Mouse (Mus musculus): Measurements from ENCODE around the gene Sox6. TPM values are rescaled to one million over a fixed set of nuclear protein-coding genes. Genes with fewer than 3 reads are reported as not detected.

Gene Sox6
- total RNA-seq, 1 experiment, result 1.2 TPM

GRCm38 (mm10) chr7:115751083-115751482 lies 287.5 kb downstream of the Sox6 start:
- DNase-seq (ENCODE audit: low read depth, low spot score), result no peak
- Histone ChIP-seq H3K4me1 (ENCODE audit: control insufficient read depth in 2 of 2, insufficient read depth in 2 of 2, low read length in 2 of 2, poor library complexity in 1 of 2) (no peaks in the 10 kb centered on the region), H3K9ac (ENCODE audit: insufficient read depth, low read depth, low read length, poor library complexity, severe bottlenecking) (no peak overlapping the region), H3K4me3 (ENCODE audit: insufficient read depth in 1 of 2, low read depth in 1 of 2, low read length in 2 of 2, poor library complexity in 1 of 2, severe bottlenecking in 1 of 2) (no peak overlapping the region), H3K27ac (ENCODE audit: insufficient read depth, low read depth, low read length, poor library complexity, severe bottlenecking) (no peak overlapping the region), H3K36me3 (ENCODE audit: control insufficient read depth, insufficient read depth, low read length, poor library complexity, severe bottlenecking) (no peaks in the 10 kb centered on the region), H3K9me3 (ENCODE audit: control insufficient read depth, insufficient read depth, low read depth, low read length) (no peaks in the 10 kb centered on the region)
- TF ChIP-seq ZNF384 (IDR thresholded peaks at IDR 0.05; ENCODE audit: low read depth, low read length) (no peak), CHD2 (IDR thresholded peaks at IDR 0.05; ENCODE audit: low read depth, low read length) (no peak), ZC3H11A (IDR thresholded peaks at IDR 0.05; ENCODE audit: borderline replicate concordance, low read depth, low read length) (no peak), HCFC1 (IDR thresholded peaks at IDR 0.05; ENCODE audit: borderline replicate concordance, insufficient read depth, low read length) (no peak), MAFK (IDR thresholded peaks at IDR 0.05; ENCODE audit: insufficient read depth, low read depth, low read length) (no peak)
- in situ Hi-C loops (cut with MboI; ENCODE audit: low sequenced_read_pairs in 2 of 2, unreplicated experiment in 2 of 2), result no loop called here

DNA sequence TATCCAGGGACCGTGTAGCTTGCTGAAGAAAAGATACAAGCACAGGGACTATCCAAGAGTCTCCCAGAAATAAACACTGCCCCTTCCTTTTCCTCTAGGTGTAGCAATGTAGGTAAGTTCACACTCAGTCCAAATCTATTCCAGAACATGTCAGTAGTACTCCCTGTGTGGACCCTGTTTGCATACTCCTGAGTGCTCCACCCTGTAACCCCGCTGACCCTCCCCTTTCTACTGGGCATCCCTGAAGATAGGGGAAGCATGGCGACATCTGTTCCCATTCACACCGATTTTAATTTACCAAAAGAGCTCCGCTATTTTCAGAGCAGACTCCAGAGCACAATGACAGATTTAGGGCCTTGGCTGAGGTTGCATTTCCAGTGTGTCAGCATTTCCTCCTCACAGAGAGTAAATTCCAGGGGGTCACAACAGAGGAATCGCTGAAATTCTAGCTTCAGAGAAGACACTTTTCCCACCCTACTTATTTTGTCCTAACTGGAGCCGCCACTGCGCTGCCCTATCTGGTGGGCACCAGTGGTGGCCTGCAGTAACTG lies 288.2 kb downstream of the Sox6 start:
- in situ Hi-C loops (cut with MboI; ENCODE audit: low sequenced_read_pairs in 2 of 2, unreplicated experiment in 2 of 2), result no loop called here
- DNase-seq (ENCODE audit: low read depth, low spot score), result no peak
- no peak overlapping the region for H3K27ac ChIP-seq (ENCODE audit: insufficient read depth, low read depth, low read length, poor library complexity, severe bottlenecking)

GRCm38 (mm10) chr7:115747541-115747940 lies 291.1 kb downstream of the Sox6 start:
- Histone ChIP-seq H3K9me3 (ENCODE audit: control insufficient read depth, insufficient read depth, low read depth, low read length) (no peaks in the 10 kb centered on the region), H3K27ac (ENCODE audit: insufficient read depth, low read depth, low read length, poor library complexity, severe bottlenecking) (no peak overlapping the region), H3K4me3 (ENCODE audit: insufficient read depth in 1 of 2, low read depth in 1 of 2, low read length in 2 of 2, poor library complexity in 1 of 2, severe bottlenecking in 1 of 2) (no peak overlapping the region), H3K36me3 (ENCODE audit: control insufficient read depth, insufficient read depth, low read length, poor library complexity, severe bottlenecking) (no peaks in the 10 kb centered on the region), H3K4me1 (ENCODE audit: control insufficient read depth in 2 of 2, insufficient read depth in 2 of 2, low read length in 2 of 2, poor library complexity in 1 of 2) (no peaks in the 10 kb centered on the region), H3K9ac (ENCODE audit: insufficient read depth, low read depth, low read length, poor library complexity, severe bottlenecking) (no peak overlapping the region)
- in situ Hi-C loops (cut with MboI; ENCODE audit: low sequenced_read_pairs in 2 of 2, unreplicated experiment in 2 of 2), result no loop called here
- TF ChIP-seq HCFC1 (IDR thresholded peaks at IDR 0.05; ENCODE audit: borderline replicate concordance, insufficient read depth, low read length), result no peak
- TF ChIP-seq ZC3H11A (IDR thresholded peaks at IDR 0.05; ENCODE audit: borderline replicate concordance, low read depth, low read length), result no peak
- TF ChIP-seq MAFK (IDR thresholded peaks at IDR 0.05; ENCODE audit: insufficient read depth, low read depth, low read length), result no peak
- DNase-seq (ENCODE audit: low read depth, low spot score), result no peak

More for the DNA sequence above, 288.2 kb downstream of the Sox6 start:
- H3K9ac ChIP-seq (ENCODE audit: insufficient read depth, low read depth, low read length, poor library complexity, severe bottlenecking), result no peak overlapping the region
- TF ChIP-seq ZNF384 (IDR thresholded peaks at IDR 0.05; ENCODE audit: low read depth, low read length) (no peak), CHD2 (IDR thresholded peaks at IDR 0.05; ENCODE audit: low read depth, low read length) (no peak), MAFK (IDR thresholded peaks at IDR 0.05; ENCODE audit: insufficient read depth, low read depth, low read length) (no peak), ZC3H11A (IDR thresholded peaks at IDR 0.05; ENCODE audit: borderline replicate concordance, low read depth, low read length) (no peak), HCFC1 (IDR thresholded peaks at IDR 0.05; ENCODE audit: borderline replicate concordance, insufficient read depth, low read length) (no peak)
- no peak overlapping the region for H3K4me3 ChIP-seq (ENCODE audit: insufficient read depth in 1 of 2, low read depth in 1 of 2, low read length in 2 of 2, poor library complexity in 1 of 2, severe bottlenecking in 1 of 2)
- H3K4me1 ChIP-seq (ENCODE audit: control insufficient read depth in 2 of 2, insufficient read depth in 2 of 2, low read length in 2 of 2, poor library complexity in 1 of 2), result no peaks in the 10 kb centered on the region
- H3K9me3 ChIP-seq (ENCODE audit: control insufficient read depth, insufficient read depth, low read depth, low read length), result no peaks in the 10 kb centered on the region
- no peaks in the 10 kb centered on the region for H3K36me3 ChIP-seq (ENCODE audit: control insufficient read depth, insufficient read depth, low read length, poor library complexity, severe bottlenecking)

DNA sequence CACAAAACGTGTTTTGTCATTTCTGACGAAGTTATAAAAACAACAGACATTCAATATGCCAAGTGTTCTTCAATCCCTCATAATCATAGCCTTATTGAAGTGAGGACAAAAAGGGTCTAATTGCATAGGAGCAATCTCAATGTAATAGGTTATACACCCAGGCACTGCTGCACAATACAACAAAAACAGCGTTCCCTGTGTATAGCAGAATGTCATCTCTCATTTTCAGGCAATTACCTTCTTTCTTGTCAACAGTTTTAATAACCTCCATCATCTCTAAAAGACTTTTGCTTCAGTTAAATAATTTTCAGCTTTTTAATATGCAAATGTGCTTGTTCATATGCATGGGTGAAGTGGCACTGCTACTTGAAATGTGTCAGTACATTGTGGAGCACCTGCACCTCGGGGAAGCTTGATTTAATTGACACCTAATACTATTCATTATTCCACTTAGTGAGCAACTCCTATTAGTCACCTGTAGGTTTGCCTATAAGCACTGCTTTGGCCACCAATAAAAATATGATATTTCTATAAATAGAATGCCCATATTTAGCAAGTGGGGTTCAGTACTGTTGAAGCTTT lies 292.8 kb downstream of the Sox6 start:
- no peak overlapping the region for H3K4me3 ChIP-seq (ENCODE audit: insufficient read depth in 1 of 2, low read depth in 1 of 2, low read length in 2 of 2, poor library complexity in 1 of 2, severe bottlenecking in 1 of 2)
- in situ Hi-C loops (cut with MboI; ENCODE audit: low sequenced_read_pairs in 2 of 2, unreplicated experiment in 2 of 2), result no loop called here
- no peak for DNase-seq (ENCODE audit: low read depth, low spot score)

More for the DNA sequence above, 292.8 kb downstream of the Sox6 start:
- Histone ChIP-seq H3K36me3 (ENCODE audit: control insufficient read depth, insufficient read depth, low read length, poor library complexity, severe bottlenecking) (no peaks in the 10 kb centered on the region), H3K9ac (ENCODE audit: insufficient read depth, low read depth, low read length, poor library complexity, severe bottlenecking) (no peak overlapping the region), H3K4me1 (ENCODE audit: control insufficient read depth in 2 of 2, insufficient read depth in 2 of 2, low read length in 2 of 2, poor library complexity in 1 of 2) (no peaks in the 10 kb centered on the region), H3K27ac (ENCODE audit: insufficient read depth, low read depth, low read length, poor library complexity, severe bottlenecking) (no peak overlapping the region), H3K9me3 (ENCODE audit: control insufficient read depth, insufficient read depth, low read depth, low read length) (no peaks in the 10 kb centered on the region)
- TF ChIP-seq ZC3H11A (IDR thresholded peaks at IDR 0.05; ENCODE audit: borderline replicate concordance, low read depth, low read length) (no peak), HCFC1 (IDR thresholded peaks at IDR 0.05; ENCODE audit: borderline replicate concordance, insufficient read depth, low read length) (no peak), MAFK (IDR thresholded peaks at IDR 0.05; ENCODE audit: insufficient read depth, low read depth, low read length) (no peak), ZNF384 (IDR thresholded peaks at IDR 0.05; ENCODE audit: low read depth, low read length) (no peak), CHD2 (IDR thresholded peaks at IDR 0.05; ENCODE audit: low read depth, low read length) (no peak)
